Mouse (Mus musculus) liver, postnatal 0 days (tissue): Measurements from ENCODE around the gene Khdc3. TPM values are rescaled to one million over a fixed set of nuclear protein-coding genes. Genes with fewer than 3 reads are reported as not detected.

Source experiments
- ATAC-seq: fragments of 200-750 bp; cut with Nextera tagmentation; 2 replicates; pipeline ENCODE4 v1.8.0; 2017; ENCODE audit warnings: mild to moderate bottlenecking, moderate library complexity
- DNase-seq: peaks from one replicate; pipeline ENCODE4 v3.0.0-alpha.2; 2016
- H3K27ac ChIP-seq: fragments of 300-500 bp; sonication (generic); 2 replicates; pipeline ENCODE4 v1.5.1; 2014; ENCODE audit warnings: antibody characterized with exemption, moderate library complexity, mild to moderate bottlenecking, low read depth
- H3K27me3 ChIP-seq: fragments of 300-500 bp; sonication (generic); 2 replicates; pipeline ENCODE4 v1.6.1; 2014; ENCODE audit warnings: low read length, control low read depth, mixed read lengths; ENCODE audit not compliant: insufficient read depth
- H3K36me3 ChIP-seq: fragments of 300-500 bp; sonication (generic); replicated peaks from 2 replicates; pipeline ENCODE4 v1.6.1; 2014; ENCODE audit warnings: mild to moderate bottlenecking, control low read depth, low read length, moderate library complexity, mixed read lengths; ENCODE audit not compliant: insufficient read depth
- H3K4me1 ChIP-seq: fragments of 300-500 bp; sonication (generic); 2 replicates; pipeline ENCODE4 v1.6.1; 2014; ENCODE audit warnings: antibody characterized with exemption, mild to moderate bottlenecking, control low read depth; ENCODE audit not compliant: insufficient read depth
- H3K4me2 ChIP-seq: fragments of 300-500 bp; sonication (generic); 2 replicates; pipeline ENCODE4 v1.6.1; 2014; ENCODE audit warnings: low read depth, mild to moderate bottlenecking, low read length, moderate library complexity, mixed read lengths
- H3K4me3 ChIP-seq: fragments of 300-500 bp; sonication (generic); 2 replicates; pipeline ENCODE4 v1.5.1; 2014; ENCODE audit warnings: low read depth, low read length
- H3K9ac ChIP-seq: fragments of 300-500 bp; sonication (generic); replicated peaks from 2 replicates; pipeline ENCODE4 v1.6.1; 2014; ENCODE audit warnings: mild to moderate bottlenecking, moderate library complexity
- H3K9me3 ChIP-seq: fragments of 300-500 bp; sonication (generic); 2 replicates; pipeline ENCODE4 v1.6.1; 2016; ENCODE audit warnings: mild to moderate bottlenecking, control low read depth, low read length, mixed read lengths
- CTCF ChIP-seq: sonication (generic); IDR thresholded peaks from 2 replicates; pipeline ENCODE4 v1.5.1; 2016; ENCODE audit warnings: antibody characterized with exemption, low read depth
- EP300 ChIP-seq: IDR thresholded peaks from 2 replicates; pipeline ENCODE4 v1.6.1; 2016; ENCODE audit warnings: antibody characterized with exemption, low read depth, mild to moderate bottlenecking
- WGBS: fragments of 180-500 bp; shearing (Covaris S2); extraction: QIAGEN DNeasy Blood & Tissue Kit; methylation state at CpG from one replicate; pipeline ENCODE4 v1.1.7; 2014; ENCODE audit not compliant: insufficient replicate concordance; 5-methylcytosine and 5-hydroxymethylcytosine counted together
- polyA plus RNA-seq: library from polyadenylated mRNA; unstranded; fragments of >200 nt; fragmentation: Nextera tagmentation; extraction: Ambion mirVana; gene quantifications from 2 replicates; pipeline ENCODE4 v1.2.1, GENCODE M21; 2015

The Khdc3 gene
- polyA plus RNA-seq, 1 experiment from 2014 or later: not detected

DNA sequence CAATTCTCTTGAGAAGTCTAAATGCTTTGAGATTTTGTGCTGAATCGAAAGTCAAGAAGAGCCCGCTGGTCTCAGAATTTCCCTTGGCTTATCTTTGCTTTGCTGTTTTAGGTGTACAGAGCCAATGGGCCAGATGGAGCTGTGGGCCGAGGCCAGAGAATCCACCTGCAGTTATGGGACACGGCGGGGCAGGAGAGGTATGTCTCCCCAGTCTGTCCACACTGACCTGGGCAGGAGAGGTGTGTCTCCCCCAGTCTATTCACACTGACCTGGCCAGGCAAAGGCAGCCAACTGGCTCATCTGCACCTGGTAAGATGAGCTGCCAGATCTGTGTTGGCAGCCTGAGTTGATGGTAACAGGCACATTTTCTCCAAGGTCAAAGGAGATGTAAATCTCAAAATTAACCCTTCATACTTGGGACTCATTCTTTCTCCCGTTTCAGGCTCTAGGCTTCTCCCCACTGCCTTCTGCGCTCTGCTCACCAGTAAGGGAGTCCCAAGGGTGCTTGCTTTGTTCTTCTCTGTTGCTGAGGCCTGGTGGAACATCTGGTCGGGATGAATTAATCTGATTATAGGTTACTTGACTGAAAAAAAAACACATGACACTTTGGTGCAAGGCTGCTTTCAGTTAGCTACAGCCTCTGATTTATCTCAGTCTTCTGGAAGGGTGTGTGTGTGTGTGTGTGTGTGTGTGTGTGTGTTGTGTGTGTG, 19.2 kb upstream of the Khdc3 start:
- no peak overlapping the region for H3K27ac ChIP-seq
- TF ChIP-seq CTCF: no peak
- no peak for TF ChIP-seq EP300
- DNase-seq (no peak), ATAC-seq (no peak)
- no peaks in the 10 kb centered on the region for H3K36me3 ChIP-seq
- H3K4me2 ChIP-seq: no peak overlapping the region
- no peaks in the 10 kb centered on the region for H3K9me3 ChIP-seq
- H3K27me3 ChIP-seq: no peaks in the 10 kb centered on the region
- H3K9ac ChIP-seq: no peak overlapping the region
- H3K4me1 ChIP-seq: peaks cover 6% of the 10 kb centered on the region
- H3K4me3 ChIP-seq: no peak overlapping the region
- WGBS: 76% methylated on average over 8 of the region's 8 CpGs

DNA sequence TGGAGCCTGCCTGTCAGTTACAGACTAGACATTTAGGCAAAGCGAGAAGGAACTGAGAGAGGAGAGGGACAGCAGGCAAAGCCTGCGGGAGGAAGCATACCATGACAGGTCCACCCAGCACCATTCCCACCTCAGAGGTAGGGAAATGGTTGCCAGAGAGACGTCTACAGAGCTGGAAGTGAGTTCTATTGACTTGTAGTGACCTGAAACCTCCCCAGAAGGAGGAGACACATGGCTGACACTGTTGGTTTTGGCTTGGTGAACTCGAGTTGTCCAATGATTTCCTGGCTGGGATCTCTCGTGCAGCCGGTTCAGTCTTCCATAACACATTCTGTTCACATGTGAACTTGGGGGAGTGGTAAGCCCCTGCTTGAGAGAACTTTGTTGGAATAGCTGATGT, 17.7 kb upstream of the Khdc3 start:
- no peak overlapping the region for H3K9ac ChIP-seq
- no peak overlapping the region for H3K27ac ChIP-seq
- H3K4me2 ChIP-seq: no peak overlapping the region
- H3K4me1 ChIP-seq: peaks cover 8% of the 10 kb centered on the region
- no peaks in the 10 kb centered on the region for H3K27me3 ChIP-seq
- no peaks in the 10 kb centered on the region for H3K36me3 ChIP-seq
- TF ChIP-seq CTCF: no peak
- no peak for TF ChIP-seq EP300
- no peaks in the 10 kb centered on the region for H3K9me3 ChIP-seq
- ATAC-seq (no peak), DNase-seq (no peak)
- H3K4me3 ChIP-seq: no peak overlapping the region
- 54% methylated on average over 6 of the region's 6 CpGs for WGBS

- Histone ChIP-seq H3K4me3 (no peak overlapping the region), H3K36me3 (no peaks in the 10 kb centered on the region), H3K27me3 (no peaks in the 10 kb centered on the region), H3K4me1 (peaks cover 8% of the 10 kb centered on the region), H3K4me2 (no peak overlapping the region), H3K27ac (peak overlapping the region; percentile 69), H3K9ac (no peak overlapping the region), H3K9me3 (no peaks in the 10 kb centered on the region)
- DNase-seq (no peak), ATAC-seq (no peak)
- whole genome bisulfite sequencing: 21% methylated on average over 6 of the region's 6 CpGs
- TF ChIP-seq EP300: no peak
- TF ChIP-seq CTCF: no peak
Measured at GRCm38 (mm10) chr9:73085845-73086244, 15.8 kb upstream of the Khdc3 start.

DNA sequence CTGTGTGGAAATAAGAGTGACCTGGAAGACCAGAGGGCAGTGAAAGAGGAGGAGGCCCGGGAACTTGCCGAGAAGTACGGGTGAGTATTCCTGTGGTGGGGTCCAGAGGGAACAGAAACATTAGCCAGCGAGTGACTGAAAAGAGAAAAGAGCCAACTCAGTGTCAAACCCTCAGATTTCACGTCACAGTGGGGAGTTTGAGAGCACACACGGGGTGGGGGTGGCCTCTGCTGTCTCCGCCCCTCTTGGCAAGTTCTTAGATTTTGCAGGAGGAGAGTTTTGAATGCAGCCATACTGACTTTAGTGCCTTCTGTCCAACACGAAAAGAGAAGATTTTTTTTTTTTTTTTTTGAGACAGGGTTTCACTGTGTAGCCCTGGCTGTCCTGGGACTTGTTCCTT, 14.5 kb upstream of the Khdc3 start:
- H3K36me3 ChIP-seq: no peaks in the 10 kb centered on the region
- H3K27ac ChIP-seq: peak overlapping the region; percentile 55
- H3K4me3 ChIP-seq: no peak overlapping the region
- H3K4me2 ChIP-seq: no peak overlapping the region
- peaks cover 8% of the 10 kb centered on the region for H3K4me1 ChIP-seq
- WGBS: 63% methylated on average over 8 of the region's 8 CpGs
- no peak overlapping the region for H3K9ac ChIP-seq
- ATAC-seq: no peak
- H3K9me3 ChIP-seq: no peaks in the 10 kb centered on the region
- TF ChIP-seq EP300 (no peak), CTCF (no peak)
- DNase-seq: no peak
- no peaks in the 10 kb centered on the region for H3K27me3 ChIP-seq

DNA sequence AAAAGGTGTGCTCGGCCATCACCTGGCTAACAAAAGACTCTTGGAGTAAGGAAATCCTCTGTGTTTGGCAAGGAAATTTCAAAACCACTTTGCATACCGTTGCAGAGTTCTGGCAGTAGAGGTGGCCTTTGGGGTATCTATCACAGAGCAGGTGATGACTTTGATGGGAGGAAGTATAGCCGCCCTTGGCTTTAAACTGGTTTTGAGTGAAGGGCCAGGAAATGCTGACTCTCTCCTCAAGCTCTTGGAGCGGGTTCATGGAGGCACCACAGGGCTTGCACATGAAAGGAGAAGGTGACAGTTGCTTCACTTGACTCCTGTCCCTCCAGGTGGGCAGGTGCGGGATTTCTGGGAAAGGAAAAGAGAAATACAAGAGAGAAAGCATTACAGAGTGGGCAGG, 14.1 kb upstream of the Khdc3 start:
- no peak for ATAC-seq
- peak overlapping the region; percentile 55 for H3K27ac ChIP-seq
- DNase-seq: no peak

DNA sequence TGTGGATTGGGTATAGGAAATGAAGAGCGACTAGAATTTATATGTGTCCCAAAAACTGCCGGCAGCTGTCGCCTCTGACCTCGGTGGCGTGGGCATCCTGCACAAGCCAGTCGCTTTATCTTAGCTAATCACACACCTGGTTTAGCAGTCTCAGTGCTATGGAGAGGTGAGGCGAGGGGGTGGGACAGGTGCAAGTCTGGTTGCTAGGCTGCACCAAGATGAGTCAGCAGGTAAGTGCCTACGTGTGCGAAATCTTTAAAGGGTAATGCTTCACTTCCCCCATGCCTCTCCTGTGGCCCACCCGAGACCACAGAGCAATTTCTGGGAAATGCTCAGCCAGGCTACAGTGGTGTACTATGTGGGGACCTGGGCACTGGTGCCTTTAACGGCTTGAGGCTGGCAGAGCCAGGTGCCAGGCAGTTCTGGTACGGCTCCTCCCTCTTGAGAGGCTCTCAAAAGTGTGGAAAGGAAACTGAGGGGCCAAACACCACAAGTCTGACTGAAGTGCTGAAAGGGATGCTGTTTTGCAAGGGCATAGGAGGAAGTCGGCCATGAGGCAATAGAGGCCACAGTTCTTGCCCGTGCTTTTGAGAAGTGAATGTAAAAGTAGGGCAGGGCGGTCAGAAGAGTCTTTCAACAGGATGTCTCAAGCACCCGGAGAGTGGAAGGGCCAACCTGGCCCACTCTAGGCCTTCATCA, 12.3 kb upstream of the Khdc3 start:
- peak overlapping the region; percentile 73 for H3K27ac ChIP-seq
- TF ChIP-seq EP300 (no peak), CTCF (no peak)

More for the DNA sequence above, 14.1 kb upstream of the Khdc3 start:
- peaks cover 8% of the 10 kb centered on the region for H3K4me1 ChIP-seq
- no peaks in the 10 kb centered on the region for H3K27me3 ChIP-seq
- no peaks in the 10 kb centered on the region for H3K36me3 ChIP-seq
- no peak overlapping the region for H3K4me3 ChIP-seq
- WGBS: 60% methylated on average over 5 of the region's 5 CpGs
- H3K4me2 ChIP-seq: peak overlapping the region; percentile 40; the same call in 1 of the 2 replicates
- no peak for TF ChIP-seq EP300
- no peak for TF ChIP-seq CTCF
- H3K9ac ChIP-seq: no peak overlapping the region
- H3K9me3 ChIP-seq: no peaks in the 10 kb centered on the region

More for the DNA sequence above, 12.3 kb upstream of the Khdc3 start:
- 48% methylated on average over 16 of the region's 16 CpGs for WGBS
- DNase-seq: peak; percentile 59
- Histone ChIP-seq H3K4me1 (peaks cover 8% of the 10 kb centered on the region), H3K9me3 (no peaks in the 10 kb centered on the region), H3K27me3 (no peaks in the 10 kb centered on the region), H3K9ac (0 out of 2 replicates have a peak overlapping the region, but pooled peaks have one; percentile 16), H3K4me2 (no peak overlapping the region), H3K4me3 (no peak overlapping the region), H3K36me3 (no peaks in the 10 kb centered on the region)
- peak; percentile 75 for ATAC-seq
